Mouse (Mus musculus): Measurements from ENCODE around the gene Ltb. TPM values are rescaled to one million over a fixed set of nuclear protein-coding genes. Genes with fewer than 3 reads are reported as not detected.
A peak's percentile ranks its signal among the peaks of the same experiment; 100 is the strongest.

Gene Ltb
- total and polyA plus RNA-seq, 3 experiments, result 1.1 to 1.5 TPM; not detected in 1

- Histone ChIP-seq H3K79me2 (ENCODE audit: control insufficient read depth, insufficient read depth, low read length, poor library complexity) (no peaks in the 10 kb centered on the region; the same call in 1 of the 2 replicates), H3K4me1 (ENCODE audit: control insufficient read depth in 1 of 2, insufficient read depth in 2 of 2, low read length in 2 of 2) (peaks cover 7 to 20% of the 10 kb centered on the region in 2 experiments), H3K9ac (ENCODE audit: control insufficient read depth, low read depth, low read length, poor library complexity, severe bottlenecking) (peak overlapping the region; percentile 58), H3K27me3 (ENCODE audit: control insufficient read depth in 1 of 2, insufficient read depth in 2 of 2, low read length in 2 of 2) (no peaks in the 10 kb centered on the region), H3K4me3 (ENCODE audit: control insufficient read depth in 1 of 2, insufficient read depth in 1 of 2, low read depth in 2 of 2, low read length in 2 of 2) (peak overlapping the region; percentile 52 to 65), H3K9me3 (replicated peaks; ENCODE audit: insufficient read depth, low read length) (no peaks in the 10 kb centered on the region), H3K27ac (ENCODE audit: control insufficient read depth, low read depth, low read length) (peak overlapping the region; percentile 84), H3K36me3 (ENCODE audit: control insufficient read depth in 1 of 2, insufficient read depth in 2 of 2, low read length in 2 of 2) (peaks cover 0 to 11% of the 10 kb centered on the region in 2 experiments; a peak in 2 of 4 replicates)
- TF ChIP-seq EP300 (IDR thresholded peaks at IDR 0.05; ENCODE audit: low read depth in 1 of 2, low read length in 2 of 2) (peak; percentile 48 to 54), MXI1 (IDR thresholded peaks at IDR 0.05; ENCODE audit: low read depth, low read length) (no peak; the same call in 1 of the 2 replicates), HCFC1 (IDR thresholded peaks at IDR 0.05; ENCODE audit: low read depth, low read length) (peak; percentile 54; the same call in 1 of the 2 replicates), GATA1 (IDR thresholded peaks at IDR 0.05; ENCODE audit: low read depth, low read length) (peak; percentile 77), POLR2A (IDR thresholded peaks at IDR 0.05; ENCODE audit: control insufficient read depth in 1 of 2, insufficient read depth in 1 of 2, low read depth in 1 of 2, low read length in 2 of 2, poor library complexity in 1 of 2) (0 out of 4 replicates have a peak, but pooled peaks of 1 of the 2 experiments have one; percentile 26), TAL1 (IDR thresholded peaks at IDR 0.05; ENCODE audit: low read length) (no peak), JUND (IDR thresholded peaks at IDR 0.05; ENCODE audit: low read depth, low read length) (no peak), ELF1 (IDR thresholded peaks at IDR 0.05; ENCODE audit: low read depth, low read length) (0 out of 2 replicates have a peak, but pooled peaks have one; percentile 27), ETS1 (IDR thresholded peaks at IDR 0.05; ENCODE audit: low read depth, low read length) (peak; percentile 92), SIN3A (IDR thresholded peaks at IDR 0.05; ENCODE audit: low read length) (peak; percentile 91), BHLHE40 (IDR thresholded peaks at IDR 0.05; ENCODE audit: borderline replicate concordance, low read depth, low read length) (peak; percentile 32; the same call in 1 of the 2 replicates), MAZ (IDR thresholded peaks at IDR 0.05; ENCODE audit: low read depth, low read length) (0 out of 2 replicates have a peak, but pooled peaks have one; percentile 42), TBP (IDR thresholded peaks at IDR 0.05; ENCODE audit: low read depth, low read length) (peak; percentile 54; the same call in 1 of the 2 replicates), SMC3 (IDR thresholded peaks at IDR 0.05; ENCODE audit: low read depth, low read length) (0 out of 2 replicates have a peak, but pooled peaks have one; percentile 21), RCOR1 (IDR thresholded peaks at IDR 0.05; ENCODE audit: low read depth, low read length) (peak; percentile 48; the same call in 1 of the 2 replicates)
- peak; percentile 88 for DNase-seq (ENCODE audit: low read depth, low spot score)
These were observed 15.7 kb downstream of the Ltb start for GRCm38 (mm10) chr17:35209785-35210535.

GRCm38 (mm10) chr17:35210593-35210992, 16.4 kb downstream of the Ltb start:
- no peak for DNase-seq (ENCODE audit: low read depth, low spot score)
- no peak overlapping the region for H3K4me3 ChIP-seq (ENCODE audit: control insufficient read depth in 1 of 2, insufficient read depth in 1 of 2, low read depth in 2 of 2, low read length in 2 of 2)
- TF ChIP-seq USF1 (IDR thresholded peaks at IDR 0.05; ENCODE audit: low read depth, low read length) (no peak), ZC3H11A (IDR thresholded peaks at IDR 0.05; ENCODE audit: low read depth, low read length) (no peak), MEF2A (IDR thresholded peaks at IDR 0.05; ENCODE audit: extremely low read depth, insufficient replicate concordance, low read depth, low read length, poor library complexity, severe bottlenecking) (no peak), USF2 (IDR thresholded peaks at IDR 0.05; ENCODE audit: borderline replicate concordance in 1 of 2, insufficient read depth in 1 of 2, low read depth in 1 of 2, low read length in 2 of 2) (no peak), BHLHE40 (IDR thresholded peaks at IDR 0.05; ENCODE audit: borderline replicate concordance, low read depth, low read length) (no peak), MYB (IDR thresholded peaks at IDR 0.05; ENCODE audit: low read depth, low read length) (no peak), CHD2 (IDR thresholded peaks at IDR 0.05; ENCODE audit: low read length) (no peak), NELFE (IDR thresholded peaks at IDR 0.05; ENCODE audit: low read depth, low read length) (no peak), TBP (IDR thresholded peaks at IDR 0.05; ENCODE audit: low read depth, low read length) (no peak), ELF1 (IDR thresholded peaks at IDR 0.05; ENCODE audit: low read depth, low read length) (no peak), RCOR1 (IDR thresholded peaks at IDR 0.05; ENCODE audit: low read depth, low read length) (no peak), ZMIZ1 (IDR thresholded peaks at IDR 0.05; ENCODE audit: low read depth, low read length) (no peak), RAD21 (IDR thresholded peaks at IDR 0.05; ENCODE audit: low read depth, low read length) (no peak), HCFC1 (IDR thresholded peaks at IDR 0.05; ENCODE audit: low read depth, low read length) (no peak), ZKSCAN1 (IDR thresholded peaks at IDR 0.05; ENCODE audit: low read depth, low read length) (no peak), CTCF (IDR thresholded peaks at IDR 0.05 in 2 of 3, conservative IDR thresholded peaks at IDR 0.05 in 1 of 3; ENCODE audit: control insufficient read depth in 1 of 3, insufficient read depth in 1 of 3, low read depth in 2 of 3, low read length in 3 of 3, poor library complexity in 1 of 3, severe bottlenecking in 1 of 3) (no peak), GATA1 (IDR thresholded peaks at IDR 0.05; ENCODE audit: low read depth, low read length) (no peak), EP300 (IDR thresholded peaks at IDR 0.05; ENCODE audit: low read depth in 1 of 2, low read length in 2 of 2) (no peak), MXI1 (IDR thresholded peaks at IDR 0.05; ENCODE audit: low read depth, low read length) (no peak)
- no peaks in the 10 kb centered on the region for H3K27me3 ChIP-seq (ENCODE audit: control insufficient read depth in 1 of 2, insufficient read depth in 2 of 2, low read length in 2 of 2)
- peaks cover 7 to 20% of the 10 kb centered on the region in 2 experiments for H3K4me1 ChIP-seq (ENCODE audit: control insufficient read depth in 1 of 2, insufficient read depth in 2 of 2, low read length in 2 of 2)
- H3K79me2 ChIP-seq (ENCODE audit: control insufficient read depth, insufficient read depth, low read length, poor library complexity), result no peaks in the 10 kb centered on the region; the same call in 1 of the 2 replicates
- H3K9me3 ChIP-seq (replicated peaks; ENCODE audit: insufficient read depth, low read length), result no peaks in the 10 kb centered on the region
- H3K9ac ChIP-seq (ENCODE audit: control insufficient read depth, low read depth, low read length, poor library complexity, severe bottlenecking), result peak overlapping the region; percentile 58; the same call in 1 of the 2 replicates
- peaks cover 0 to 11% of the 10 kb centered on the region in 2 experiments; a peak in 2 of 4 replicates for H3K36me3 ChIP-seq (ENCODE audit: control insufficient read depth in 1 of 2, insufficient read depth in 2 of 2, low read length in 2 of 2)
- H3K27ac ChIP-seq (ENCODE audit: control insufficient read depth, low read depth, low read length), result no peak overlapping the region
